Comparison of ENCODE assay signal across 17 mouse cellular contexts in genomic region chr13:95426421-95426820, GRCm38 (mm10). TPM values are rescaled to one million over a fixed set of nuclear protein-coding genes. Genes with fewer than 3 reads are reported as not detected.
"Had no signal": no experiment of that assay in that cellular context is flagged by ENCODE, and none has a peak within 500 bp of the region (broad histone marks: within the 10 kb centered on the region; RNA-seq: fewer than 3 reads in every experiment).

No protein-coding gene starts in this region.

- H3K9me3 ChIP-seq: limb, embryonic 13.5 days; midbrain, embryonic 12.5 days; neural tube, embryonic 13.5 days had no signal

- H3K4me3 ChIP-seq: layer of hippocampus, adult 2 months; limb, embryonic 13.5 days; midbrain, embryonic 12.5 days; neural tube, embryonic 13.5 days had no signal

- H3K4me1 ChIP-seq: limb, embryonic 13.5 days; midbrain, embryonic 12.5 days had no signal

- H3K27me3 ChIP-seq: limb, embryonic 13.5 days; midbrain, embryonic 12.5 days; neural tube, embryonic 13.5 days had no signal

- DNase-seq: kidney, adult 9 months; kidney, postnatal 10 days; kidney, postnatal 4 days; left cerebral cortex, postnatal 4 days; spleen, adult 18-20 months; thymus, postnatal 36 days had no signal

- H3K9ac ChIP-seq: limb, embryonic 13.5 days; liver, embryonic 14.5 days; midbrain, embryonic 12.5 days; neural tube, embryonic 13.5 days had no signal

- H3K36me3 ChIP-seq: limb, embryonic 13.5 days; midbrain, embryonic 12.5 days; neural tube, embryonic 13.5 days had no signal

- H3K4me2 ChIP-seq: limb, embryonic 13.5 days; midbrain, embryonic 12.5 days; neural tube, embryonic 13.5 days had no signal

- ATAC-seq: midbrain, embryonic 16.5 days had no signal

- H3K27ac ChIP-seq: layer of hippocampus, adult 2 months; limb, embryonic 13.5 days; liver, embryonic 14.5 days; midbrain, embryonic 12.5 days; neural tube, embryonic 13.5 days had no signal

RNA-seq across cellular contexts. Expression of gene Crhbp, which starts 18.3 kb away (rescaled TPM):
- total RNA-seq: liver, adult 2 months; megakaryocyte-erythroid progenitor cell, adult 5-6 weeks had no signal
- polyA plus RNA-seq: liver, adult 2 months had no signal

RNA-seq across cellular contexts. Expression of gene S100z, which starts 52.1 kb away (rescaled TPM):
- total RNA-seq: layer of hippocampus, adult 2 months; layer of hippocampus, postnatal 10 days; left cerebral cortex, postnatal 4 days; liver, adult 2 months; megakaryocyte-erythroid progenitor cell, adult 5-6 weeks had no signal
- polyA plus RNA-seq: limb, embryonic 13.5 days; liver, adult 2 months; liver, embryonic 14.5 days; lung, embryonic 16.5 days; midbrain, embryonic 12.5 days; midbrain, embryonic 16.5 days; neural tube, embryonic 13.5 days; stomach, embryonic 14.5 days had no signal
